In the genomic region with DNA sequence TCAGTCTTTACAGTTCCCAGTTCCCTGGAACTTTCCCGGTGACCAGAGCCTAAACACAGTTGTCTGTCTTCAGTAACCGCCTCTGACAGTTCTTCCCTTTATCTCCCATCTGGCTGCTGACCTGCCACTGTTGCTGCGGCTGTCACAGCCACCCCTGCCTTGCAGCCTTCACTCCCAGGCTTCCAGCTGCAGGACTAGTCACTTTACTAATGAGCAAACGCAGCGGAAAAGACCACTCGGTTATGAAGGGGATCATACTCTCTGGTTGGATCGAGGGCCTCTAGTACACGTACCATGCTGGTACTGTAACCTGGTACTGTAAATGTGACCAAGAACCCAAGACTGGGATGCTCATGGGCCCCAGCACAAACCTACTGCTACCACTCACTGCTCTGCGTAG, we compare ENCODE assay signal across 20 mouse cellular contexts.
"Had no signal": no experiment of that assay in that cellular context is flagged by ENCODE, and none has a peak within 500 bp of the region (broad histone marks: within the 10 kb centered on the region; RNA-seq: fewer than 3 reads in every experiment).

No protein-coding gene starts in this region.

- H3K4me3 ChIP-seq: lung, embryonic 15.5 days; midbrain, embryonic 10.5 days; midbrain, embryonic 12.5 days; myocyte; neural tube, embryonic 13.5 days; neural tube, embryonic 15.5 days had no signal

- DNase-seq: lung, adult 18-20 months; lung, postnatal 14 days; lung, postnatal 4 days; midbrain, embryonic 14.5 days; retina, postnatal 1 day; right cerebral cortex, adult 18-20 months; right cerebral cortex, postnatal 25 days; right cerebral cortex, postnatal 4 days; spleen, adult 18-20 months; thymus, adult 18-20 months; thymus, postnatal 14 days; thymus, postnatal 36 days had no signal

- H3K4me1 ChIP-seq: midbrain, embryonic 10.5 days; midbrain, embryonic 12.5 days; neural tube, embryonic 13.5 days had no signal

- H3K4me2 ChIP-seq: lung, embryonic 15.5 days; midbrain, embryonic 12.5 days; neural tube, embryonic 13.5 days; neural tube, embryonic 15.5 days had no signal

- H3K9ac ChIP-seq: lung, embryonic 15.5 days; midbrain, embryonic 12.5 days; neural tube, embryonic 13.5 days; neural tube, embryonic 15.5 days had no signal

- H3K27ac ChIP-seq: lung, embryonic 15.5 days; midbrain, embryonic 10.5 days; midbrain, embryonic 12.5 days; neural tube, embryonic 13.5 days; neural tube, embryonic 15.5 days had no signal

- ATAC-seq: lung, postnatal 0 days; midbrain, embryonic 16.5 days had no signal

- H3K36me3 ChIP-seq: lung, embryonic 15.5 days; midbrain, embryonic 10.5 days; midbrain, embryonic 12.5 days; neural tube, embryonic 13.5 days had no signal

- H3K27me3 ChIP-seq: lung, embryonic 15.5 days; midbrain, embryonic 12.5 days; neural tube, embryonic 13.5 days; neural tube, embryonic 15.5 days had no signal
